Mouse (Mus musculus): ENCODE results near the gene Dgcr6. TPM values are rescaled to one million over a fixed set of nuclear protein-coding genes. Genes with fewer than 3 reads are reported as not detected.
A peak's percentile ranks its signal among the peaks of the same experiment; 100 is the strongest.

The Dgcr6 gene
- polyA plus RNA-seq, 1 experiment from 2014 or later, result 77.0 TPM

DNA sequence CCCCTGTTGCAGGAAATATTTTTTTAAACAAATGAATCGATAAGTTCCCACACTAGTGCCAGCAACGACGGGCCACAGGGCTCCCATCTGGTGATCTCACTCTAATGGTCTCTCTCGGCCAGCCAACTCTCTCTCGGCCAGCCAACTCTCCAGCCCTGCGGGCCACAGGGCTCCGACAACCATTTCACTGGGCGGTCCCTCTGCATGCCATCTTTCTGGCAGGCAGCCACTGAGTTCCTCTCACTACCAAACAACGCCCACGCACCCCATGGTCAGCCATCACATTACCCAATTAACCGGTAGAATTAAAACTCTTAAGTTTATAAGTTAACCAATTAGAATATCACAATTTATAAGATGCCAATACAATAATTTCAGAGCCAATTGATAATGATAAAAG is 8.5 kb downstream of the Dgcr6 start:
- no peak for ATAC-seq
- 81% methylated on average over 11 of the region's 11 CpGs for WGBS
- no peak overlapping the region for H3K27ac ChIP-seq (ENCODE audit: low read length)
- H3K27me3 ChIP-seq (replicated peaks; ENCODE audit: control insufficient read depth, insufficient read depth, low read length), result no peaks in the 10 kb centered on the region
- no peak overlapping the region for H3K4me2 ChIP-seq (ENCODE audit: low read depth, low read length)
- no peaks in the 10 kb centered on the region for H3K9me3 ChIP-seq (ENCODE audit: control insufficient read depth, low read length)
- no peak overlapping the region for H3K4me3 ChIP-seq (ENCODE audit: low read length)
- H3K36me3 ChIP-seq (ENCODE audit: control insufficient read depth, insufficient read depth, low read length), result no peaks in the 10 kb centered on the region
- H3K9ac ChIP-seq (ENCODE audit: low read depth, low read length), result no peak overlapping the region
- no peaks in the 10 kb centered on the region; the same call in 1 of the 2 replicates for H3K4me1 ChIP-seq (ENCODE audit: control insufficient read depth, insufficient read depth, low read length)

DNA sequence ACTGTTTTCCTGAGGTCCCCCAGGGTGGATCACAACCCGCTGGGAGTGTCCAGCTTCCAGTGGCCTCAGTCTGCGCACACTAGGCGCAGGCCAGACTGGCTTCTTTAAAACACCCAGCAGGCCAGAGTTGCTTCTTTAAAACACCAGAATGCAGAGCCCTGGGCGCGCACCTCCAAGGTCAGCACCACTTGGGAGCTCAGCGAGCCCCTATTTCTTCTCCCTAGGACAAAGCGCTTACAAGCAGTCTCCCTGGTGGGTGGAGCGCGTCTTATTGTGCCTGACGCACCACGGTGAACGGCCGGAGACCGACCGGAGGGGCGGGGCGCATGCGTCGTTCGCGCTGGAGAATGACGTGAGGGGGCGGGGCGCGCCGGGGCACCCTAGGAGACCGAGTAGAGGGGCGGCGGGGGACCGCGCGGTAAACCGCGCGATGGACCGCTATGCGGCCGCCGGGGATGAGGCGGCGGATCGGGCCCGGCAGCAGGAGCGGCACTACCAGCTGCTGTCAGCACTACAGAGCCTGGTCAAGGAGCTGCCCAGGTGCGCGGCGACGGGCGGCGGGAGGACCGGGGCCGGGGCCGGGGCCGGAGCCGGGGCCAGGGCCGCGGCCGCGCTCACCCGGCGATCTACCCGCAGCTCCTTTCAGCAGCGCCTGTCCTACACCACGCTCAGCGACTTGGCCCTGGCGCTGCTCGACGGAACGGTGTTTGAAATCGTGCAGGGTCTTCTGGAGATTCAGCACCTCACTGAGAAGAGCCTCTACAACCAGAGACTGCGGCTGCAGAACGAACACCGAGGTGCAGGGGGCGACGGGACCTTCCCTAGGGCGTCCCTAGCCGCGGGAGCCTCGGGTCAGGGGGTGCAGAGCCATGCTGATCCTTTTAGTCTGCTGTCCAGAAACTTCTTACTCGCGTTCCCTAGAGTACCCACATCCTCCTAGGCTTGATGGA is 13.7 kb downstream of the Dgcr6 start:
- Histone ChIP-seq H3K27ac (ENCODE audit: low read length) (peak overlapping the region; percentile 86), H3K36me3 (ENCODE audit: control insufficient read depth, insufficient read depth, low read length) (0 out of 2 replicates have a peak, but pooled peaks cover 9% of the 10 kb centered on the region), H3K27me3 (replicated peaks; ENCODE audit: control insufficient read depth, insufficient read depth, low read length) (no peaks in the 10 kb centered on the region), H3K9ac (ENCODE audit: low read depth, low read length) (peak overlapping the region; percentile 91), H3K4me1 (ENCODE audit: control insufficient read depth, insufficient read depth, low read length) (peaks cover 4% of the 10 kb centered on the region; the same call in 1 of the 2 replicates), H3K4me2 (ENCODE audit: low read depth, low read length) (peak overlapping the region; percentile 93), H3K4me3 (ENCODE audit: low read length) (peak overlapping the region; percentile 96), H3K9me3 (ENCODE audit: control insufficient read depth, low read length) (no peaks in the 10 kb centered on the region)
- peak; percentile 99 for ATAC-seq
- WGBS, result under 1% methylated on average over 68 of the region's 81 CpGs

DNA sequence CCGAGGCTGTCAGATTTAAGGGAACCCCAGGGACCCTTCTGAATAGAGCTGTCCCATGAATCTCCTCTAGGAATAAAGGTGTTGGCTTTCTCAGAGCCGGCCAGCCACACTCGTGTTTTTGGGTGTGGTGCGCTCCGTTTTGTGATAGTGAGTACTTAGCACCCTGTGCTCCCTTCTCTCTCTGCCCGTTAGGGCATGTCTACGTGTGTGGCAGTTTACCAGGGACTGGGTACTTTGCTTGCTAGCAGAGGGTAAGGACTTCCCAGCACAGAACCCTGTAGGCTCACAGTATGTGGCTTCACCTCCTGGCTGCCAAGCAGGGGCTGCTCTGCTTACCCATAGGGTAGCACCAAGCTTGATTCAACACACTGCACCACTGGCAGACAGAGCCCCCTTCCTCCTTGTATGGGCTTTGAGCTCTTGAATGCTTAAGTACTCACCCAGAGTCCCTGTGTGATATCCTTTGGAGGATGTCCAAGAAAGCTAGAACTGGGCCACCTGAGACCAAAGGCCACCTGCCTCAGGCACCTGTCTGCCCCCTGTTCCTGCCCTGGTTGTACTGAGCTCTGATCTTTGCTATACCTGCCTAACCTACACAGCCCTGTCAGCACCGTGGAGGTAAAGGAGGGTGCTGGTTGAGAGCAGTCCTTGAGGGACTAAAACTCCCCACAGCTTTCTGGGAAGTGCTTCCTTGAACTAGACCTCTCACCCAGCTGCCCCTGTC is 16.2 kb downstream of the Dgcr6 start:
- 92% methylated on average over 8 of the region's 8 CpGs for whole genome bisulfite sequencing
- H3K4me3 ChIP-seq (ENCODE audit: low read length), result no peak overlapping the region
- no peak overlapping the region for H3K4me2 ChIP-seq (ENCODE audit: low read depth, low read length)
- no peak for ATAC-seq
- H3K4me1 ChIP-seq (ENCODE audit: control insufficient read depth, insufficient read depth, low read length), result peaks cover 4% of the 10 kb centered on the region; the same call in 1 of the 2 replicates
- no peaks in the 10 kb centered on the region for H3K9me3 ChIP-seq (ENCODE audit: control insufficient read depth, low read length)
- H3K9ac ChIP-seq (ENCODE audit: low read depth, low read length), result no peak overlapping the region
- no peaks in the 10 kb centered on the region for H3K27me3 ChIP-seq (replicated peaks; ENCODE audit: control insufficient read depth, insufficient read depth, low read length)
- H3K27ac ChIP-seq (ENCODE audit: low read length), result no peak overlapping the region
- H3K36me3 ChIP-seq (ENCODE audit: control insufficient read depth, insufficient read depth, low read length), result peaks cover 15% of the 10 kb centered on the region; the same call in 1 of the 2 replicates

DNA sequence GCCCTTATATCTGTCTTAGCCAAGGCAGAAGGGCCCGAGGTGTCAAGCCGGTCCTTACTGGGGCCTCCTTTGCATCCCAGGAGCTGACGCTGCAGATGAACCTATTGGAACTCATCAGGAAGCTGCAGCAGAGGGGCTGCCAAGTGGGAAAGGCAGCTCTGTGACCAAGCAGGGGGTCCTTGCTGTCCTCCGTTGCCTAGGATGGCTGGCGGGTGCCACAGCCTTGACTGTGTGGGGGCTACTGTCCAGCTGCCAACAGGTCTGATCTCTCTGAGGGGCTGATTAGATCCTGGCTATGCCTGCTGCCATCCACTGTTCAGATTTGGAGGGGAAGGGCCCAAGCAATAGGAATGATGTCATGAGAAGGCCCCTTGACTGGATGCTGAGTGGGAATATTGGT is 18.1 kb downstream of the Dgcr6 start:
- no peak for ATAC-seq
- Histone ChIP-seq H3K4me1 (ENCODE audit: control insufficient read depth, insufficient read depth, low read length) (peaks cover 17% of the 10 kb centered on the region), H3K27ac (ENCODE audit: low read length) (no peak overlapping the region), H3K4me2 (ENCODE audit: low read depth, low read length) (no peak overlapping the region), H3K36me3 (ENCODE audit: control insufficient read depth, insufficient read depth, low read length) (peaks cover 15% of the 10 kb centered on the region; the same call in 1 of the 2 replicates), H3K9me3 (ENCODE audit: control insufficient read depth, low read length) (no peaks in the 10 kb centered on the region), H3K4me3 (ENCODE audit: low read length) (no peak overlapping the region), H3K9ac (ENCODE audit: low read depth, low read length) (no peak overlapping the region), H3K27me3 (replicated peaks; ENCODE audit: control insufficient read depth, insufficient read depth, low read length) (no peaks in the 10 kb centered on the region)
- WGBS, result 86% methylated on average over 5 of the region's 5 CpGs

DNA sequence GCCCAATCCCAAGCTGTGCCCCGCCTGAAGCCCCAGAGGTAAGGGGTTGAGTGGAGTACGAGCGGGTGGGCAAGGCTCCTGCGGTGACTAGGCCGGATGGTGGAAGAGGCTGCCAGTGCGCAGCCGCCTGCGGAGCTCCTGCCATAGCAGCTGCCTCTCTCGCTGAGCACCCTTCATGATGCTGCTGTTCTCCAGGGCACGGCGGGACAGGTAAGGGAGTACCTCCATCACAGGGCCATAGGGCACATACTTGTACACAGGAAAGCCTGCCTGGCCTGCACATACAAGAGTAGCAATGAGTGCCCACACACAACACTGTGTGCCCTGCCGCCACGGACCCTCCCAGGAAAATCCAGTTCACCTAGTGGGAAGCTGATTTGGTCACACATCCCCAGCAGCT is 19.4 kb downstream of the Dgcr6 start:
- peaks cover 15% of the 10 kb centered on the region; the same call in 1 of the 2 replicates for H3K36me3 ChIP-seq (ENCODE audit: control insufficient read depth, insufficient read depth, low read length)

DNA sequence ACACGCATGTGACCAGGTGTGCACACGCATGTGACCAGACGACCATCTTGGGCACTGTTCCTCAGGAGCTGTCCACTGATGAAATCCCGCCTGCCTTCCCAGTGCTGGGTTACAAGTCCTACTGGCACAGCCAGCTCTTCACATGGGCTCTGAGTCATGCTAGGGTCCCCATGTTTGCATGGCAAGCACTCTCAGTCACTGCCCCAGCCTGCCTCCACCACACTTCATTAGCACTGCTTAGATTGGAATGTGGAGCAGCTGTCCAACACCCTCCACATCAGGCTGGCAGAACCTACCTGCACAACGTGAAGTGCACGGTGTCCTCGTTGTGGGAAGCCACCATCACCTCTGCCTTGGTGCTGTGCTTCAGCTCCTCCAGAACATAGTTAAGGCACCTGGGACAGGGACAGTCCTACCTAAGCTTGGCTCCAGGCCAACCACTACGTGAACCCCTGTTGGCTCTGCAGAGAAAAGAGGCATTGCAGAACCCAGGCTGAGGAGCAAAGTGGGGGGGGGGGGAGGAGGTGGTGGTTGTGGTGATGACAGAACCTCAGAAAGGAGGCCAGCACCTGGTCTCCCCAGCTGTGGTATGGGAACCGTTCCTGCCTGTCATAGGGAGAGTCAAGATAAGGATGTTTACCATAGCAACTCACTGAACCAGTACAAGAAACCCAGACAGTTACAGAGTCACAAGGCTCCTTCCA is 20.8 kb downstream of the Dgcr6 start:
- ATAC-seq, result peak; percentile 36
- no peak overlapping the region for H3K9ac ChIP-seq (ENCODE audit: low read depth, low read length)
- no peaks in the 10 kb centered on the region for H3K9me3 ChIP-seq (ENCODE audit: control insufficient read depth, low read length)
- no peak overlapping the region for H3K4me3 ChIP-seq (ENCODE audit: low read length)
- no peaks in the 10 kb centered on the region for H3K27me3 ChIP-seq (replicated peaks; ENCODE audit: control insufficient read depth, insufficient read depth, low read length)
- 72% methylated on average over 9 of the region's 9 CpGs for WGBS
- peaks cover 18% of the 10 kb centered on the region for H3K4me1 ChIP-seq (ENCODE audit: control insufficient read depth, insufficient read depth, low read length)
- peaks cover 15% of the 10 kb centered on the region; the same call in 1 of the 2 replicates for H3K36me3 ChIP-seq (ENCODE audit: control insufficient read depth, insufficient read depth, low read length)
- H3K27ac ChIP-seq (ENCODE audit: low read length), result no peak overlapping the region
- H3K4me2 ChIP-seq (ENCODE audit: low read depth, low read length), result no peak overlapping the region

More for the DNA sequence above, 19.4 kb downstream of the Dgcr6 start:
- Histone ChIP-seq H3K4me2 (ENCODE audit: low read depth, low read length) (no peak overlapping the region), H3K27ac (ENCODE audit: low read length) (no peak overlapping the region), H3K4me3 (ENCODE audit: low read length) (no peak overlapping the region), H3K27me3 (replicated peaks; ENCODE audit: control insufficient read depth, insufficient read depth, low read length) (no peaks in the 10 kb centered on the region), H3K4me1 (ENCODE audit: control insufficient read depth, insufficient read depth, low read length) (peaks cover 21% of the 10 kb centered on the region), H3K9ac (ENCODE audit: low read depth, low read length) (no peak overlapping the region), H3K9me3 (ENCODE audit: control insufficient read depth, low read length) (no peaks in the 10 kb centered on the region)
- no peak for ATAC-seq
- 95% methylated on average over 13 of the region's 13 CpGs for WGBS

DNA sequence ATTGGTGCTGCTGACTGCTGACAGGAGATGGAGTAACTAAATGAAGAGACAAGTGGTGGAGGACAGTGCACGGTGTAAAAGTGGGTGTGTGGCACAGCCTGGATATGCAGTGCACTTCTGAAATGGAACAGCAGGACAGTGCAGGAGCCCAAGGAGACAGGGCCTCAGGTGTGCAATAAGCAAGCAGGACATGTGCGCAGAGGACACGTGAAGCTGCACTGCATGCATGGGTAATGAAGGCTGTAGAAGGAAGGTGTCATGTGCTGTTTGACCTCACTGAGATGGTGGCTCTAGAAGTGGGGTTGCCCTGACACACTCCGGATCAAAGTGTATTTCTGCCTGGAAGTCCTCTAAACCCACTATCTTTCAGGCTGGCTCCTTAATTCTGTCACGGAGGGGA is 22.0 kb downstream of the Dgcr6 start:
- no peaks in the 10 kb centered on the region for H3K27me3 ChIP-seq (replicated peaks; ENCODE audit: control insufficient read depth, insufficient read depth, low read length)
- peak overlapping the region; percentile 85 for H3K27ac ChIP-seq (ENCODE audit: low read length)
- no peaks in the 10 kb centered on the region for H3K9me3 ChIP-seq (ENCODE audit: control insufficient read depth, low read length)
- H3K9ac ChIP-seq (ENCODE audit: low read depth, low read length), result peak overlapping the region; percentile 42; the same call in 1 of the 2 replicates
- no peak overlapping the region for H3K4me3 ChIP-seq (ENCODE audit: low read length)
- peak; percentile 39 for ATAC-seq
- peaks cover 15% of the 10 kb centered on the region; the same call in 1 of the 2 replicates for H3K36me3 ChIP-seq (ENCODE audit: control insufficient read depth, insufficient read depth, low read length)
- 72% methylated on average over 5 of the region's 5 CpGs for WGBS
- peaks cover 18% of the 10 kb centered on the region for H3K4me1 ChIP-seq (ENCODE audit: control insufficient read depth, insufficient read depth, low read length)
- H3K4me2 ChIP-seq (ENCODE audit: low read depth, low read length), result no peak overlapping the region

DNA sequence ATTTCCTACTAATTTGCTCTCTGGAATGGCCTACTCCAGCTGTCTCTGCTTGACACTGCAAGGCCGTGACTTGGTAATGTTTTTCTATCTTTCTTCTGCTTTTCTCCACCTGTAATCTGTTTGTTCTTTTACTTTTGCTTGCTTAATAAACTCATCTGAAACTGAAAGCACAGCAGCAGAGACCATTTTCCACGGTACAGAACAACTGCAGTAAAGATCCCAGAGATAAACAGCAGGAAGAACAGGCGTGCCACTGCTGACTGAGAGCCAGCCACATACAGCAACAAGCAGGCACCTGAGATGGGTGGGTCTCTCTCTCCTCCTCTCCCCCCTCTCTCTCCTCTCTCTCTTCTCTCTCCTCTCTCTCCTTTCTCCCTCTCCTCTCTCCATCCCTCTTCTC is 22.5 kb downstream of the Dgcr6 start:
- 24% methylated on average over 3 of the region's 3 CpGs for WGBS
- peak; percentile 78 for ATAC-seq
- H3K36me3 ChIP-seq (ENCODE audit: control insufficient read depth, insufficient read depth, low read length), result peaks cover 15% of the 10 kb centered on the region; the same call in 1 of the 2 replicates
- H3K4me1 ChIP-seq (ENCODE audit: control insufficient read depth, insufficient read depth, low read length), result peaks cover 18% of the 10 kb centered on the region
- H3K27me3 ChIP-seq (replicated peaks; ENCODE audit: control insufficient read depth, insufficient read depth, low read length), result no peaks in the 10 kb centered on the region
- peak overlapping the region; percentile 5; the same call in 1 of the 2 replicates for H3K4me3 ChIP-seq (ENCODE audit: low read length)
- peak overlapping the region; percentile 42; the same call in 1 of the 2 replicates for H3K9ac ChIP-seq (ENCODE audit: low read depth, low read length)
- peak overlapping the region; percentile 30; the same call in 1 of the 2 replicates for H3K4me2 ChIP-seq (ENCODE audit: low read depth, low read length)
- peak overlapping the region; percentile 85 for H3K27ac ChIP-seq (ENCODE audit: low read length)
- no peaks in the 10 kb centered on the region for H3K9me3 ChIP-seq (ENCODE audit: control insufficient read depth, low read length)

All from intestine, embryonic 16.5 days (tissue).